Mouse (Mus musculus): ENCODE measurements around the gene Znrd1.

The Znrd1 gene

GRCm38 (mm10) chr17:36927496-36928120, 30.8 kb downstream of the Znrd1 start:
- no peak for DNase-seq (ENCODE audit: low read depth)

- DNase-seq (ENCODE audit: low read depth): no peak
Measured at GRCm38 (mm10) chr17:36923491-36923890, 34.9 kb downstream of the Znrd1 start.

- no peak for DNase-seq (ENCODE audit: low read depth)
Measured at GRCm38 (mm10) chr17:36922715-36923114, 35.6 kb downstream of the Znrd1 start.

- no peak for DNase-seq (ENCODE audit: low read depth)
Measured at GRCm38 (mm10) chr17:36920239-36920638, 38.1 kb downstream of the Znrd1 start.

GRCm38 (mm10) chr17:36915076-36915475, 43.3 kb downstream of the Znrd1 start:
- DNase-seq (ENCODE audit: low read depth): peak; percentile 37

GRCm38 (mm10) chr17:36914108-36914507, 44.3 kb downstream of the Znrd1 start:
- peak; percentile 61 for DNase-seq (ENCODE audit: low read depth)

GRCm38 (mm10) chr17:36912031-36912430, 46.3 kb downstream of the Znrd1 start:
- DNase-seq (ENCODE audit: low read depth): no peak

- no peak for DNase-seq (ENCODE audit: low read depth)
Measured at GRCm38 (mm10) chr17:36909802-36910201, 48.6 kb downstream of the Znrd1 start.

GRCm38 (mm10) chr17:36908235-36908634, 50.1 kb downstream of the Znrd1 start:
- no peak for DNase-seq (ENCODE audit: low read depth)

Measured in c-Kit-positive CD71-positive TER-119-negative erythroid progenitor cells, embryonic 14.5 days (primary cell).